In the genomic region with DNA sequence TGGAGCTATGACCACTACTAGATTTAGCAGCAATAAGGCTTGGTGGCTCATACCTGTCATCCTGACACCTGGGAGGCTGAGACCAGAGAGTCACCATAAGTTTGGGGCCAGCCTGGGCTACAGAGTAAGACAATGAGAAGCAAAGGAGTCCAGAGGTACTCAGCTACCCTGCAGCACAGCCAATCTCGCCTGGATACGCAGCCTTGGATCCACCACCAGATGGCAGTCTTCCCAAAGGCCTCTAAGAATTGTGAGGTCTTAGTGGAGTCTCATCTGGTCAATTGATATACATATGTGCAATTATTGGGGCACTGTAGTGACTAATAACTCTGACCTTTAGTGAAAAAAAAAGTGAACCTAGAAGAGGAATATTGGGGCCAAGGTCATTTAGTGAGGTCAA, we compare ENCODE assay signal across 9 mouse cellular contexts. TPM values are rescaled to one million over a fixed set of nuclear protein-coding genes. Genes with fewer than 3 reads are reported as not detected.
DNase-seq lines count a peak whose midpoint lies in the region; ATAC-seq and TF ChIP-seq lines count a peak whose summit lies in the region.
"Had no signal": no experiment of that assay in that cellular context is flagged by ENCODE, and none has a peak within 500 bp of the region (broad histone marks: within the 10 kb centered on the region; RNA-seq: fewer than 3 reads in every experiment).

No protein-coding gene starts in this region.

- POLR2A ChIA-PET in Patski (lab: Charles Lee), result no interaction called here

- no peak overlapping the region for H3K4me3 ChIP-seq in heart, embryonic 10.5 days
- no peak overlapping the region for H3K4me3 ChIP-seq in kidney, embryonic 16.5 days (ENCODE audit: low read length)

- WGBS in heart, embryonic 10.5 days, result 13% methylated on average over 2 of the region's 2 CpGs
- 10% methylated on average over 2 of the region's 2 CpGs for WGBS in kidney, embryonic 16.5 days

- CTCF ChIA-PET in Patski (lab: Charles Lee), result interaction anchor here (1.0 to 5.5 kb wide), 10 partner anchors 10 to 185 kb away, joined by 3 to 67 read pairs (median 4); no protein-coding TSS in a partner anchor

- TF ChIP-seq CTCF in Patski (IDR thresholded peaks at IDR 0.05), result peak; percentile 82

- H3K36me3 ChIP-seq in heart, embryonic 10.5 days, result peaks cover 70% of the 10 kb centered on the region
- H3K36me3 ChIP-seq in kidney, embryonic 16.5 days (ENCODE audit: insufficient read depth, low read length), result peaks cover 41% of the 10 kb centered on the region

- no peaks in the 10 kb centered on the region for H3K9me3 ChIP-seq in heart, embryonic 10.5 days
- H3K9me3 ChIP-seq in kidney, embryonic 16.5 days (ENCODE audit: low read length), result no peaks in the 10 kb centered on the region

- ATAC-seq in Patski, result peak; percentile 44
- 0 out of 2 replicates have a peak, but pooled peaks have one; percentile 41 for ATAC-seq in kidney, embryonic 16.5 days (ENCODE audit: low FRiP score, low TSS enrichment)

- intact Hi-C loops in heart, postnatal 25 days (cut with DNase I), result loop anchor here (2.0 kb wide), 1 partner anchor 167 kb away; no protein-coding TSS in a partner anchor

- peaks cover 14% of the 10 kb centered on the region for H3K4me1 ChIP-seq in heart, embryonic 10.5 days
- H3K4me1 ChIP-seq in kidney, embryonic 16.5 days (ENCODE audit: insufficient read depth, low read length), result no peaks in the 10 kb centered on the region

- no peaks in the 10 kb centered on the region for H3K27me3 ChIP-seq in Patski
- no peaks in the 10 kb centered on the region for H3K27me3 ChIP-seq in heart, embryonic 10.5 days (ENCODE audit: insufficient read depth, poor library complexity, severe bottlenecking)
- no peaks in the 10 kb centered on the region for H3K27me3 ChIP-seq in kidney, embryonic 16.5 days (ENCODE audit: insufficient read depth, low read length)

- H3K4me2 ChIP-seq in kidney, embryonic 16.5 days (replicated peaks; ENCODE audit: low read depth, low read length), result no peak overlapping the region

- peak; percentile 59 to 80 for DNase-seq in heart, adult 18-20 months
- DNase-seq in heart, postnatal 25 days (ENCODE audit: low spot score), result no peak
- no peak for DNase-seq in Patski (ENCODE audit: low read depth, low spot score)
- DNase-seq in cerebellum, postnatal 36 days, result peak; percentile 63 to 69
- DNase-seq in heart, embryonic 10.5 days (ENCODE audit: low spot score), result peak; percentile 87
- peak; percentile 56 to 75 for DNase-seq in lung, postnatal 4 days
- peak; percentile 36 for DNase-seq in right cerebral cortex, postnatal 25 days

- no peak overlapping the region for H3K27ac ChIP-seq in heart, embryonic 10.5 days
- H3K27ac ChIP-seq in kidney, embryonic 16.5 days (ENCODE audit: low read length), result no peak overlapping the region
- H3K27ac ChIP-seq: macrophage had no signal

- in situ Hi-C loops in Patski (cut with MboI; ENCODE audit: low pct_unique_long_range_greater_than_20kb), result no loop called here

- H3K9ac ChIP-seq in kidney, embryonic 16.5 days (replicated peaks; ENCODE audit: low read length), result no peak overlapping the region

RNA-seq across cellular contexts. Expression of a gene that starts 58.9 kb away (rescaled TPM):
- total RNA-seq in heart, adult 18-20 months (2021), result 10 to 100 TPM; 17.4 to 20.5 TPM
- total RNA-seq in heart, postnatal 25 days (2021), result 10 to 100 TPM; 24.3 to 27.3 TPM
- 70.7 TPM for polyA plus RNA-seq in Patski (2021)
- 11.2 and 21.9 TPM in 2 replicates for polyA plus RNA-seq in heart, embryonic 10.5 days (2016; fragmentation: Nextera tagmentation; extraction: Ambion mirVana)
- 30.6 and 37.3 TPM in 2 replicates for polyA plus RNA-seq in kidney, embryonic 16.5 days (2015; fragmentation: Nextera tagmentation; extraction: Ambion mirVana)

Comparison
In these comparisons a context has a peak if more than half of its experiments do, and no peak if none do; other contexts are left out.
1. DNase-seq: peak in heart, adult 18-20 months (2 of 2), cerebellum, postnatal 36 days (2 of 2), heart, embryonic 10.5 days (single experiment), lung, postnatal 4 days (2 of 2) and right cerebral cortex, postnatal 25 days (single experiment); none in heart, postnatal 25 days (single experiment) and Patski (single experiment).